Mouse (Mus musculus): ENCODE data around the gene Gm2381.
"Not testable (repeated sequence)": the region's sequence is repeated elsewhere in the genome, so short reads cannot be mapped to it uniquely, and the experiment has no call there.

Gene Gm2381

GRCm38 (mm10) chr7:42866801-42867458 lies at the start of gene Gm2381:
Gm2381 (minus strand) TSS chr7:42867234.
- in situ Hi-C loops (cut with MboI; ENCODE audit: low sequenced_read_pairs): not testable (repeated sequence)

GRCm38 (mm10) chr7:42898067-42898466 lies 31.0 kb upstream of the Gm2381 start:
- in situ Hi-C loops (cut with MboI; ENCODE audit: low sequenced_read_pairs): not testable (repeated sequence)

GRCm38 (mm10) chr7:42878090-42878489 lies 11.1 kb upstream of the Gm2381 start:
- in situ Hi-C loops (cut with MboI; ENCODE audit: low sequenced_read_pairs): no loop called here

- in situ Hi-C loops (cut with MboI; ENCODE audit: low sequenced_read_pairs): not testable (repeated sequence)
Measured at GRCm38 (mm10) chr7:42838366-42838765, 28.7 kb downstream of the Gm2381 start.

GRCm38 (mm10) chr7:42832221-42832620 lies 34.8 kb downstream of the Gm2381 start:
- in situ Hi-C loops (cut with MboI; ENCODE audit: low sequenced_read_pairs): no loop called here

- in situ Hi-C loops (cut with MboI; ENCODE audit: low sequenced_read_pairs): not testable (repeated sequence)
Measured at GRCm38 (mm10) chr7:42793425-42793824, 73.6 kb downstream of the Gm2381 start, which contains the start of gene Vmn2r62. Vmn2r62 (minus strand) TSS chr7:42793525.
